Mouse (Mus musculus) small intestine, adult 2 months (tissue): ENCODE data around the gene Tspear.

Experiments
- CTCF ChIP-seq: fragments of 200-500 bp; IDR thresholded peaks from 2 replicates; pipeline ENCODE4 v1.5.1; 2012; ENCODE audit warnings: low read depth, mild to moderate bottlenecking, control low read depth, inconsistent platforms, low read length, moderate library complexity, mixed read lengths; ENCODE audit not compliant: insufficient replicate concordance, insufficient read length; ENCODE audit errors: extremely low read depth
- POLR2A ChIP-seq: fragments of 200-500 bp; IDR thresholded peaks from 2 replicates; pipeline ENCODE4 v1.6.1; 2012; ENCODE audit warnings: low read depth, mild to moderate bottlenecking, control low read depth, inconsistent platforms, low read length, moderate library complexity

- TF ChIP-seq CTCF (no peak), POLR2A (no peak)
Measured at GRCm38 (mm10) chr10:77818523-77818922, 132.2 kb downstream of the Tspear start.
